Mouse (Mus musculus) C2C12 (cell line): ENCODE data around the gene Bean1. TPM values are rescaled to one million over a fixed set of nuclear protein-coding genes. Genes with fewer than 3 reads are reported as not detected.

Source experiments
- H3K27me3 ChIP-seq: one replicate; pipeline ENCODE4 v1.6.1; 2011; ENCODE audit not compliant: control insufficient read depth, insufficient read depth, insufficient read length
- H3K36me3 ChIP-seq: one replicate; pipeline ENCODE4 v1.6.1; 2011; ENCODE audit not compliant: control insufficient read depth, insufficient read depth
- H3K4me3 ChIP-seq: one replicate; pipeline ENCODE4 v1.5.1; 2011; ENCODE audit warnings: mild to moderate bottlenecking, control low read depth; ENCODE audit not compliant: poor library complexity, insufficient read depth, severe bottlenecking
- H3K79me2 ChIP-seq: one replicate; pipeline ENCODE4 v1.6.1; 2011; ENCODE audit not compliant: control insufficient read depth, insufficient read depth
- H3K79me3 ChIP-seq: one replicate; pipeline ENCODE4 v1.6.1; 2011; ENCODE audit warnings: low read depth, control low read depth
- H3ac ChIP-seq: one replicate; pipeline ENCODE3; 2011; ENCODE audit warnings: low read depth; ENCODE audit not compliant: control insufficient read depth, insufficient read length
- CEBPB ChIP-seq: IDR thresholded peaks from one replicate; pipeline ENCODE4 v1.6.1; 2011; ENCODE audit warnings: low read depth, mild to moderate bottlenecking, control low read depth, moderate library complexity
- CTCF ChIP-seq: IDR thresholded peaks from one replicate; pipeline ENCODE4 v1.5.1; 2011; ENCODE audit not compliant: control insufficient read depth, insufficient read depth, insufficient read length
- FOSL1 ChIP-seq: IDR thresholded peaks from one replicate; pipeline ENCODE4 v1.8.0; 2011; ENCODE audit warnings: mild to moderate bottlenecking, low read length; ENCODE audit not compliant: poor library complexity, insufficient read depth, severe bottlenecking
- MAX ChIP-seq: IDR thresholded peaks from one replicate; pipeline ENCODE4 v1.6.1; 2011; ENCODE audit warnings: mild to moderate bottlenecking, control low read depth
- MYOD1 ChIP-seq: IDR thresholded peaks from one replicate; pipeline ENCODE4 v1.6.1; 2011; ENCODE audit warnings: low read depth; ENCODE audit not compliant: control insufficient read depth, insufficient read length
- MYOG ChIP-seq: IDR thresholded peaks from one replicate; pipeline ENCODE4 v1.6.1; 2011; ENCODE audit not compliant: control insufficient read depth, insufficient read length; ENCODE audit errors: extremely low read depth
- USF1 ChIP-seq: IDR thresholded peaks from one replicate; pipeline ENCODE4 v1.6.1; 2011; ENCODE audit warnings: low read depth, mild to moderate bottlenecking, control low read depth, moderate library complexity
- polyA plus RNA-seq: library from polyadenylated mRNA; unstranded; fragments of >200 nt; fragmentation: generic; extraction: Trizol; gene quantifications from one replicate; pipeline ENCODE4 v1.2.1, GENCODE M21; 2012; ENCODE audit warnings: missing spikeins

Bean1 gene
- polyA plus RNA-seq, 1 experiment = 0.13 TPM

DNA sequence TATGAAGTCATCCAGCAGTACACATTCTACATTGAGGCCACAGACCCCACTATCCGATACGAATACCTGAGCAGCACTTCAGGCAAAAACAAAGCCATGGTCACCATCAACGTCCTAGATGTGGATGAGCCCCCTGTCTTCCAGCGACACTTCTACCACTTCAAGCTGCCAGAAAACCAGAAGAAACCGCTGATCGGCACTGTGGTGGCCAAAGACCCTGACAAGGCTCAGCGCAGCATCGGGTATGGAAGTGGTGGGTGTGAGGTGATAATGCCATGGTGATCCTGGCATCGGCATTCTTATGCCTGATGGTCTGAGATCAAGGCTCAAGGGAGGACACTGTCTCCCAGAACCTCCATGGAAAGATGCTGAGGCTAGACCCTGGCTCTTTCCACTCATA, 39.3 kb upstream of the Bean1 start:
- no peaks in the 10 kb centered on the region for H3K36me3 ChIP-seq
- H3K79me2 ChIP-seq = no peaks in the 10 kb centered on the region
- H3ac ChIP-seq = no peak overlapping the region
- H3K4me3 ChIP-seq = no peak overlapping the region
- no peaks in the 10 kb centered on the region for H3K27me3 ChIP-seq
- no peaks in the 10 kb centered on the region for H3K79me3 ChIP-seq
- TF ChIP-seq MYOG (no peak), CTCF (no peak), CEBPB (no peak), MAX (no peak), FOSL1 (no peak), MYOD1 (no peak), USF1 (no peak)

DNA sequence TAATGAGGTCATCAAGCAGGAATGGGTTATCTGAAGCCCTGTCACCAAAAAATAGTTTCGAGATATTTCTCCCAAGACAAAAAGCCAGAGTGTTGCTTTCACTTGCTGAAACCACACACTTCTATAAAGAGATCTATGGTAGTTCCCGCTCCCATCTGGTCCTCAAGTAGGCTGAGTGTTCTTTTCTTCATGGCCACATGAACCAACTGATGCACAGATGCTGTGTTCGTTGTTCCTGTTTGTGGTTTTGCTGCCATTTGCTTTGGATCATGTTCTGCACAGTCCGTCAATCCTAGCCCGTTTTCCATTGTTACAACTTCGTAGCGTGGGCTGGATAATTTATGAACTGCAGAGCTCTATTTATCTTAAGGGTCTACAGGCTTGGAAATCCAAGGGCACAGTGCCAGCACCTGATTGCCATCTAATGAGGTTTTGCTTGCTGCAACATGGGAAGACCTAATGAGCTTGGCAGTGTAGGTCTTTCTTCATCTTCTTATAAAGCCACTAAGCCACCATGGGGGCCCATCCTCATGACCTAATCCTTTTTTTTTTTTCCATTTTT, 38.7 kb upstream of the Bean1 start:
- Histone ChIP-seq H3K36me3 (no peaks in the 10 kb centered on the region), H3K79me3 (no peaks in the 10 kb centered on the region), H3K27me3 (no peaks in the 10 kb centered on the region), H3K79me2 (no peaks in the 10 kb centered on the region), H3ac (no peak overlapping the region), H3K4me3 (no peak overlapping the region)
- TF ChIP-seq MYOD1 = no peak
- no peak for TF ChIP-seq CTCF
- TF ChIP-seq FOSL1 = no peak
- no peak for TF ChIP-seq MAX
- TF ChIP-seq MYOG = no peak
- TF ChIP-seq CEBPB = no peak
- no peak for TF ChIP-seq USF1

- TF ChIP-seq MYOG (no peak), USF1 (no peak), CEBPB (no peak), CTCF (no peak), FOSL1 (no peak), MYOD1 (no peak), MAX (no peak)
- no peaks in the 10 kb centered on the region for H3K79me3 ChIP-seq
- H3K36me3 ChIP-seq = no peaks in the 10 kb centered on the region
- H3K27me3 ChIP-seq = no peaks in the 10 kb centered on the region
- H3K4me3 ChIP-seq = no peak overlapping the region
- H3K79me2 ChIP-seq = no peaks in the 10 kb centered on the region
- H3ac ChIP-seq = no peak overlapping the region
Observed at GRCm38 (mm10) chr8:104134521-104134920, 35.7 kb upstream of the Bean1 start.

DNA sequence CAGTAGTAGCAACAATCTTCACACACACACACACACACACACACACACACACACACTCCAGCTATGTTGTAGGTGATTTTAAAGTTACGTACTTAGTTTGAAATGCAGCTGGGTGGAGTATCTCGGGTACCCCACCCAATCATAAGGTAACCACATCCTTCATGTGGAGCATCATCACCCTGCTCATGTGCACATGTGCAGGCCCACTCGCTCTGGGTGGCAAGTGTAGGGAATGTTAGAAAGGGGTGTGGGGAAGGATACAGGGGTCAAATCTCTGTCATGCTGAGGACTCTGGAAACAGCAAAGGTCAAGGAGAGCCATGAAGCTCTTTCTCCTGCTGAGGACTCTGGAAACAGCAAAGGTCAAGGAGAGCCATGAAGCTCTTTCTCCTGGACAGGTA, 34.0 kb upstream of the Bean1 start:
- Histone ChIP-seq H3K79me3 (no peaks in the 10 kb centered on the region), H3K79me2 (no peaks in the 10 kb centered on the region), H3K36me3 (no peaks in the 10 kb centered on the region), H3K27me3 (no peaks in the 10 kb centered on the region), H3K4me3 (no peak overlapping the region), H3ac (no peak overlapping the region)
- TF ChIP-seq MYOD1 (no peak), FOSL1 (no peak), CTCF (no peak), USF1 (no peak), MYOG (no peak), MAX (no peak), CEBPB (no peak)

GRCm38 (mm10) chr8:104137636-104138035, 32.6 kb upstream of the Bean1 start:
- Histone ChIP-seq H3ac (no peak overlapping the region), H3K79me3 (no peaks in the 10 kb centered on the region), H3K27me3 (no peaks in the 10 kb centered on the region), H3K79me2 (no peaks in the 10 kb centered on the region), H3K36me3 (no peaks in the 10 kb centered on the region), H3K4me3 (no peak overlapping the region)
- TF ChIP-seq FOSL1 (no peak), MYOD1 (no peak), MYOG (no peak), CEBPB (no peak), USF1 (no peak), MAX (no peak), CTCF (no peak)

GRCm38 (mm10) chr8:104140611-104141010, 29.6 kb upstream of the Bean1 start:
- no peaks in the 10 kb centered on the region for H3K36me3 ChIP-seq
- H3K79me3 ChIP-seq = no peaks in the 10 kb centered on the region
- no peaks in the 10 kb centered on the region for H3K27me3 ChIP-seq
- H3K79me2 ChIP-seq = no peaks in the 10 kb centered on the region
- H3ac ChIP-seq = no peak overlapping the region
- H3K4me3 ChIP-seq = no peak overlapping the region
- TF ChIP-seq MAX (no peak), CTCF (no peak), MYOG (no peak), FOSL1 (no peak), MYOD1 (no peak), CEBPB (no peak), USF1 (no peak)
